Mouse (Mus musculus) kidney, postnatal 25 days (tissue): ENCODE results near the gene Myo1e.
A peak's percentile ranks its signal among the peaks of the same experiment; 100 is the strongest.
"Not testable (repeated sequence)": the region's sequence is repeated elsewhere in the genome, so short reads cannot be mapped to it uniquely, and the experiment has no call there.

Experiments used
- DNase-seq, 2 experiments: peaks; one replicate each; pipeline ENCODE4 v3.0.0; 2021; ENCODE audit warnings: mixed read lengths in 2 of 2

Myo1e gene

DNA sequence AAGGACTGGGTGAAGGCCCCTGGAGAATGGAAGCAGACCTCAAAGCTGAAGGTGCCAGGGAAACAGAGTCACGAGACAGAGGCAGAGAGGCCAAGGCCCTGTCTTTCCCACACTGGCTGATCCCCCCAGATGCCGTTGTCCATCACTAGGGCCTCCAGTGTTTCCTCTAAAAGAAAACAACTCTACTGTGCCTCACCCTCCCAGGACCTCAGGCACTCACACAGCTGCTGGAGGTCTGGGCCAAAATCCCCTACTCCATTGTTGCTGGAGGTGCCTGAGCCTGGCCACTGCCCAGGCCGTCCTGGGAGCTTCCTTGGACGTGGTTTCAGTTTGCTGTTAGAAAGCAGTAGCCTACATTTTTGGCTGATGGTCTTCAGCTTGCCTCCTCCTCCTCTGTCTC, 47.9 kb downstream of the Myo1e start:
- DNase-seq: no peak

DNA sequence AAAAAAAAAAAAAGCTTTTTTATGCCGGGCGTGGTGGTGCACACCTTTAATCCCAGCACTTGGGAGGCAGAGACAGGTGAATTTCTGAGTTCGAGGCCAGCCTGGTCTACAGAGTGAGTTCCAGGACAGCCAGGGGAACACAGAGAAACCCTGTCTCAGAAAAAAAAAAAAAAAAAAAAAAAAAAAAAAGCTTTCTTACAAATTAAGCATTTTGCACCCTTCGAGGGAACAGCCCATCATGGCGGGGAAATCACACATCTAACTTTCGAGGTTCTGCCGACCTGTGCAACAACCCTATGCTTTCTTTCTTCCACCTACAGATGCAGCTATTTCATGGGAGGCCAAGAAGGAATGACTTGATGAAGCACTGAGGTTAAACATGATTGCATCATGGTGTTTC, 48.9 kb downstream of the Myo1e start:
- not testable (repeated sequence) for DNase-seq

DNA sequence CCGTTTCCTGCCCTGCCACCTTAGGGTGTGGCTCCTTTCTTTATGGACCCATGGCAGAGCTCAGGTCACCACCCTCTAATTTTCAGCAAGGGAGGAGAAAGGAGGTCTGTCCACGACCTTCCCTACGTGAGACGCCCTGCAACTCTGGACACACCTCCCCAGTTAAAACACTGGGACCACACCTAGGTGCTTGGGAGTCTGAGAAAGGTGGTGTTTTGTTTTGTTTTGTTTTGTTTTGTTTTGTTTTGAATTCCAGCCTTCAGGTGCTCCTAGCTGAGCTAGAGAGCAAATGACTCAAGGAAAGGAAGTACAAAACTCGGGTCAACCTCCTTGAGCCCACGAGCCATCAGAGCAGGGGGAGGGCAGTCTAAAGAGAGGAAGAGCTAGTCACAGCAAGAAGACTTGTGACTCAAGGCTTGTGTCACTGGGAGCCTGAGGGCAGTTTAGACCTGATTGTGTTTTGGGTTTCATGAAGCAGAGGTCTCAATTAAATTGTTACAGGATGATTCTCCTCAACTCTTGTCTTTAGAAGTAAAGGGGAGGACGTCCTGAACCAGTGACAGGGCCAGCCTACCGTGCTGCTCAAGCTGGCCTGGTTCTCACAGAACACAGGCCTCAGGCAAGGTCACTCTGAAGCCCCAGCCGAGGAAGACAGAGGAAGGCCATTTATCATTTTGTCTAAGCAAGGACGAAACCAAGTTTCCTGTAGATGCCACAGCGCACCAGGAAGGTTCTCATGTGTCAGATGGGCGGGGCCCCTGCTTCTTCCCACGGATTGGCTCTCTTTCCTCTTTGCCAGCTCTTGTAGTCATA, 50.3 kb downstream of the Myo1e start:
- DNase-seq: peak; percentile 70 to 82

DNA sequence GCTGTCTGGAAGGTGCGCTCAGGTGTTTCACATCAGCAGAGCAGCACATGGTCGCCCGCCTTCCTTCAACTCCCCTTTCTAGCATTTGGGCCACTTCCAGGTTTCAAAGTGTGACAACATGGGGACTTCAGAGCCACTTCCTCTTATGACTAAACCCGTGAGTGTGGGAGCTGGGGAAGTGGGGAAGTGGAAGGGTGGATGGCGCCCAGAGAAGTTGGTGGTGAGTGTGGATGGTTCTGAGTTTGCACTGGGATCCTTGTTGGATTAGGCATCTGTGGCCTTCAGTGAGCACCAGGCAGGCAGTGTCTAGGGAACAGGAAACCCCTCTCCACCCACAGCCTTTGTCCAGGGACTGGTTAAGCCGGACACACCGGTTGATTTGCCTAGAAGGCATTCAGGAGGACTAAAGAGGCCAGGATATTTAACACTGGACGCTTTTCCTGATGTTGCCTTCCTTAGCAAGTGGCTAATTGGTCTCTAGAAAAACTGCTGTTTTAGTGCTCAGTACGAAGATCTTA, 53.2 kb downstream of the Myo1e start:
- peak; percentile 67 to 79 for DNase-seq

DNA sequence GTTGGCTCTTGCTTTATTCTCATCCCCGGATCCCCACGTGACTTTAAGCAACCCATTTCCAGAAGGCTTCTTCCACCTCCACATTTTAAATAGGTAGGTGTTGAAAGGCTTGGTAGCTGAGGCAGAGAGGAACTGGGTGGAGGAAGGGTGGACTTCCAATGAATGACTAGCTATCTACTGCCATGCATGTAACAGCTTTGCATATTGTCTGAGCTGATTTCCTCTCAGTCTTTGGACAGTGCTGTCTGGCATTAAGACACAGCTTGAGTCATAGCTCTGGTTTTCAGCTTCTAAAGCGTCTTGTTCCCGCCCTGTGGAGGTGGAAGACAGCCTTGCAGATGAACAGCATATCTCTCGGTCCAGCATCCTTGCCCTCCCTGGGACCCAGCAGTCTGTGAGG, 54.5 kb downstream of the Myo1e start:
- DNase-seq: no peak

DNA sequence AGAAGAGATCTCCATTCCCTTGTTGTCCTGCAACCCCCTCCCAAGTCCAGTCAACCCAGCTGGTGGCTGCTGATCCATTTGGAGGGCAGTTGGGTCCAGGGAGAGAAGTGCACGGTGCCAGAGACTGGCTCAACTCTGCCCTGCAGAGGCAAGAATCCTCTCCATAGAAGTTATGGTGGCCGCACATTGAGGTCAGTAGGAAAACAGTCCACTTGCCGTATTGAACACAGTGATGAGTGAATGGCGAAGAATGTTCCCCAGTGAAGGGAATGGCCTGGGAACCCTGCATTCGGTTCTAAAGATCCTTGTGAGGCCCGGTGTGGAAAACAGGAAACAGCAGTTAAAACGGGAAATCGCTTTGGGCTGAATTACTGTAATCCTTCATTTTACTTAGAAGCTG, 56.0 kb downstream of the Myo1e start:
- no peak for DNase-seq

DNA sequence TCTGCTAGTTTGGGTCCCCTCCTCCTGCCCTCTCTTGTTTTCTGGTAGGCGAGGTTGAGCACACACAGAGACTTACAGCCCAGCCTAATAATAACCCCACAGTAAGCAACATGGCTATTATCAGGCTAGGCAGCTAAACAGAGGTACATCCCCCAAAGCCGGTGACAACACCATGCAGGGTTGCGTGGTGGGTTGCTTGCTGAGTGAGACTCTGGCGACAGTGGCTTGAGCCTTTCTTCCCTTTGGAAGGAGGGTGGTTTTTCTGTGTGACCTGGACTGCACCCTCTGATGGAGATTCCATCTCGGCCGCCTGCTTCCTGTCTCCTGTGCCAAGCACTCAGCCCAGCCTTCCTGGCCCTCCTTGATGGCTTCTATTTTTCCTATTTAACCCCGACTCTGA, 56.6 kb downstream of the Myo1e start:
- peak; percentile 58 to 71 for DNase-seq

DNA sequence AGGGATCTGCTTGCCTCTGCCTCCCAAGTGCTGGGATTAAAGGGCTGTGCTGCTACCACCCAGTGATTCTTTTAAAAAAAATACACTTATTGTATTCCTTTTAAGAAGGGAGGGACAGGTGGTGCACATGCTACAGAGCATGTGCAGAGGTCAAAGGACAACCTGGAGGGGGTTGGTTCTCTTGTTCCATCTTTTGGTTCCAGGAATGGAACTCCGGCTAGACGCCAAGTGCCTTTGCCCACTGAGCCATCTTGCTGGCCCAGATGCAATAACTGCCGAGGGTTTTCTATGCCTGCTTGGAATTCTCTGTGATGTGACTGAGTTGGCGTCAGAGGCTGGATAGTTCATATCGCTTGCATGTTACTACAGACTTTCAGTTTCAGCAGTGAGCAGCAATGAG, 58.4 kb downstream of the Myo1e start:
- DNase-seq: peak; percentile 64 to 71

DNA sequence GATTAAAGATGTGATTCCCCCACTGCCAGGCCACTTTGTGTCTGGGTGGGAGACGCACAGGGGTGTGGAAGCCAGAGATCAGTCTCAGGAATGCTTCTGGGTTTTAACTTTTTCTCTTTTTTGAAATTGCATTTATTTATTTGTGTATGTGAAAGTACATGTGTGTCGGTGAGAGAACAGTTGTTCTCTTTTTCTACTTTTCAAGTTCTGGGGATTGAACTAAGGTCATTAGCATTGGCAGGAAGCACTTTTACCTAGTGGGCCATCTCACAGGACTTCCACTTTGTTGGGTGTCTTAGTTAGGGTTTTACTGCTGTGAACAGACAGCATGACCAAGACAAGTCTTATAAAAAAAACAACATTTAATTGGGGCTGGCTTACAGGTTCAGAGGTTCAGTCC, 59.0 kb downstream of the Myo1e start:
- no peak for DNase-seq

DNA sequence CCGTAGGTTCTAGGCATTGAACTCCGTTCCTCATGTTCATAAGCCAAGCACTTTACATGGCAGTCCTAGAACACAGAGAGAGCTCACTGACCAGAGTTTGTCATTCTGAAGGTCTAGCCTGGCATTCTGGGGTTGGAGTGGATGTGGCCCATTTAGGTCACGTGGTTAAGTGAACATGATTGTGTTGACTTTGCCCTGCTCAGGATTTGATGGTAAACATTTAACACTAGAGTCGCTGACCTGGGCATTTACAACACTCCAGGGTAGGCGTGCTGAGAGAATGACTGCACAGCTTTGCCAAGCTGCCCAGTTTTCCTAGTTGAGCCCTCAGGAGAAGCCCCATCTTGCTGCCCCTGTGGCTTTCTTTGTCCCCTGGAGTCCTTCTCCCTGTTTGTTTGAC, 60.0 kb downstream of the Myo1e start:
- peak; percentile 38 to 52 for DNase-seq

DNA sequence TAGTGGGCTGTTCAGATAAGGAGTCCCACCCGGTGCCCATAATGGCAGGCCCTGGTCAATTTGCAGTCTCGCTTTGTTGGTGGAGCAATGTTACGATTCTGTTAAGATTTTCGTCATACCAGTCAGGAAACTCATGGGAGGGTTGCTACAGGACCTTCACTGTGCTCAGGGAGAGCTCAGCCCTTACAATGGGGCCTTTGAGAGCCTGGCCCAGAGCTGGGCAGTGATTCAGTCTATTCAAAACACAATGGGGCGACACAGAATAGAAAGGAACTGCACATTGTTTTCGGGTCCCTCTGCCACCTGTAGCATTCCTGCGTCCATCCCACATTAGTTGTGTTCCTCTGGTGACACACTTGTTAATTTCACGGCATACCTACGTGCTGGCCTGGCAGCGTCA, 62.2 kb downstream of the Myo1e start:
- peak in 1 of 2 experiments; percentile 25 for DNase-seq

DNA sequence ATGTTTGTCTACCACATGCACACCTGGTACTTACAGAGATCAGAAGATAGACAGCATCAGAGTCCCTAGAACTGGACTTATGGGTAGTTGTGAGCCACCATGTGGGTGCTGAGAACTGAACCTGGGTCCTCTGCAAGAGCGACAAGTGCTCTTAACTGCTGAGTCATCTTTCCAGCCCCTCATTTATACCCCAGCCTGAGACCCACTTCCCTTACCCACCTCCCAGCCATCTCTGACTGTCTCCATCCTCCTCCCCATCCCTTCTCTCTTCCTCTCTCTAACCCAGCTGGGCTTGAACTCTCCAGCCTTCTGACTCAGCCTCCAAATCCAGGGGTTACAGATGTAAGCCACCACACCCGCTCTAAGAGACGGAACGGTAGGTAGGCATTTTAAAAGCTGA, 63.3 kb downstream of the Myo1e start:
- no peak for DNase-seq

DNA sequence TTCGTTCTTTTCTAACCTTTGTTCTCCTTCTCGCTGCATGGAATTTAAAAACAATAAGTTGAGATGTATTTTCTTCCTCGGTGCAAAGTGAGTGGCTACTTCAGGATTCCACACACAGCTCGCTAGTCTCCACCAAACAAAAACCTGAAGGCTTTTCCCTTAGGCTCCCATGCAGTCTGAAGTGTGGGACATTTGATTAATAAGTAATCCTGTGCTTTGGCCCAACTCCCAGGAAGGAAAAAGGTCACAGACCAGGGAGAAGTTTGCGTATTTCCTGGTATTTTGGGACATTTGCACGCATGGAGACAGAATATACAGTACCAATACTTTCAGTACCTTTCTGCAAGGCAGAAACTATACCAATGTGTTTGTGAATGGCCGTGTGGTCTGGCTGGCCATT, 64.0 kb downstream of the Myo1e start:
- DNase-seq: peak; percentile 66 to 76

DNA sequence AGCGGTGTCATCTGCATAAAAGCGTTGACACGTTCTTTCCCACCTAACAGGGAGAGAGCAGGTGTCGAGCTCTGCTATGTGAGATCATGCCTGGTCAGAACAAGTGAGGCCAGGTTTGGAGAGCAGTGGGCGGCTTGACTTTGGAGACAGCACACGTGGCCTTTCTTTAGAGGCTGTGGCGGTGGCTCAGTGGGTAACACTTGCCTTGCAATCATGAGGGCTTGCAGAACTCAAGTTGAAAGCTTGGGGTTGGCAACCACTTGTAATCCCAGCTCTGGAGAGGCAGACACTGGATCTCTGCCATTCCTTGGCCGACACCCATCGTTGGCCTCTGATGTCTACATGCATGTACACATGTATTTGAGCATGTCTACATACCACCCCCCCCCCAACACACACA, 64.5 kb downstream of the Myo1e start:
- peak in 1 of 2 experiments; percentile 31 for DNase-seq

DNA sequence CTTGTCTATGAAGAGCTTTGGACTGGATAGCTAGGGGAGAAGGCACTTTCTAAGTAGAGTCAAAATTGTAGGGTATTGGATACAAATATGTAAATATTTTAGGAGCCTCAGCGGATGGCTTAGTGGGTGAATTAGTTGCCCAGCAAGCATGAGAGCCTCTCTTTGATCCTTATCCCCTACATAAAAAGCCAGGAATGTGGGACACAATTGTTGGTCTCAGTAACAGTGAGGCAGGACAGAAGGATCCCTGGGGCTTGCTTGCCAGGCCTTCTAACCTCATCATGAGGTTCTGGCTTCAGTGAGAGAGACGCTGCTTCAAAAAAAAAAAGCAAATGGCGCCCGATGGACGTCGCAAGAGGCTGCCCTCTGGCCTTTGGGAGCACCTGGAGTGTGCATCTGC, 66.9 kb downstream of the Myo1e start:
- DNase-seq: no peak

DNA sequence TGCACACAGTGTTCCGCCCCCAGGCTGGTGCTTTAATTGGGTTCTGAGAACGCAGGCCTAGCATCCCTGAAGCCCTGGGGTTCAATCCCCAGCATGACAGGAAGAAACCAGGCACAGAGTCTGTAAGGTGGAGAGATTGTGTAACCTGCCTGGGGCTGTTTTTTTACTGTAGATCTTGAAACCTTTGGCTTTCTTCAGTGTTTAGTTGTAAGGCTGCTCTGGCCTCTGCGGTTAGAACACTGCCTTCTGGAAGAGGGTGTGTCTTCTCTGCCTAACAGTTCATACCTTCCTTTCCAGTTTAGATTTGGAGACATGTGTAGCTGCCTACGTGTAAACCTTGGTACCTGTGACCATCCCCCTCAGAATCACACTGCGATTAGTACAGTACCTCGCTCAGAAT, 67.3 kb downstream of the Myo1e start:
- no peak for DNase-seq

DNA sequence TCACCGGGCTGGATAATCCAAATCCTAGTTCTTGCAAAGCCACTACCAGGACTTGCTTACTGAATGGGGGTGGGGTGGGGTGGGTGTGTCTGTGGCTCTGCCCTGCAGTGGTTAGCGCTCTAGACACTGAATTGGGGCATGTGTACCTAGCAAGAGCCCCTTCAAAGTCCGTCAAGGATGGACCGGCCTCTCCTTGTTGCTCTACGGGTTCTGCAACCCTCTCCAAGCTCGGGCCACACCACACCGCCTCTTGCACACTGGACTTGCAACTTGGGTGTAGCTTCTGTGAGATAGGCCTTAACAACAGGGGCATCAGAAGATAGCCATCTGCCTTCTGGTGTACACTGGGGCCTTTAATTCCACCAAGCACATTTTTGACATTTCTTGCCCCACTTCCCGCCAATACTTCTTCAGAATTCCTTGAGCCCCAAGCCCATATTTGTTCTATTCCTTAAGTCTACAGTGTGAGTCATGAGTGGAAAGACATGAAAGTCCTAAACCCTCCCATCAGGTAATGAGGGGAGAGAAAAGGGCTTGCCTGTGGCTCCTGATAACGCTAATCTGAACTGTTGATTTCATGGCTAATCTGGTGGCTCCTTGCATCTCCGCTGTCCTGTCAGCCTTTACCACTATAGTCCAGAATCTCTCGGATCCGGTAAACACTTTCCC, 67.9 kb downstream of the Myo1e start:
- DNase-seq: no peak

DNA sequence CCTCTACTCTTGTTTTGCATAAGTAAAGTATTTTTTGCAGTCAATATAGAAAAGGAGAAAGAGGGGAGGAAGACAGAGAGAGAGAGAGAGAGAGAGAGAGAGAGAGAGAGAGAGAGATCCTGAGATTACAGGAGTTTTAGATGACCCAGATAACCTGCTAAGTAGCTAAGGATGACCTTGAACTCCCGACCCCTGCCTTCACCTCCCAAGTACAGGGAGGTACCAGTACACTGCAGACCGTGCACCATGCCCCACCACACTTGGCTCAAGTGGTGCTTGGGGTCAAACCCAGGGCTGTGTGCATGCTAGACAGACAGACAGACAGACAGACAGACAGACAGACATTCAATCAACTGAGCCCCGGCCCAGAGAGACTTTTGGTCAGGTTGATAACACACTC, 69.9 kb downstream of the Myo1e start:
- no peak for DNase-seq

DNA sequence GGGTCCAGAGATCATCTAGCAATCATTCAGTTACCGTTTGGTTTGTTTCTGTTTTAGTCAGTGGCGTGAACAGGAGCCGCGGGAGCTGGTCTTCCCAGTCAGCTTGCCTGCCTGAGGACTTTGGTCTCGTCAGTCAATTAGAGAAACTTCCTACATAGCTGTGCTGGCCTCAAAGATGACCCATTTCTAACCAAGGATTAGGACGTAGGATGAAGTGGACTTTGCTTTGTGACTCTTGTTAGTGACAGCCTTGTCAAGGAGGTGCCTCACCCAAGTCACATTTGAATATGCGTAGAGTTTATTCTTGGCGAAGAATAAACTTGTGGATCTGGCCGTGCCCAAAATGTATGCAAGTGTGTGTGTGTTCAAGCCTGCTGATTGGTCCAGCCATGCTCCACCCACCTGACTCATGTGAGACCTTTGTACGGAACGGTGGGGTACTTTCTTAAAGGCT, 70.4 kb downstream of the Myo1e start:
- DNase-seq: peak; percentile 55 to 77

DNA sequence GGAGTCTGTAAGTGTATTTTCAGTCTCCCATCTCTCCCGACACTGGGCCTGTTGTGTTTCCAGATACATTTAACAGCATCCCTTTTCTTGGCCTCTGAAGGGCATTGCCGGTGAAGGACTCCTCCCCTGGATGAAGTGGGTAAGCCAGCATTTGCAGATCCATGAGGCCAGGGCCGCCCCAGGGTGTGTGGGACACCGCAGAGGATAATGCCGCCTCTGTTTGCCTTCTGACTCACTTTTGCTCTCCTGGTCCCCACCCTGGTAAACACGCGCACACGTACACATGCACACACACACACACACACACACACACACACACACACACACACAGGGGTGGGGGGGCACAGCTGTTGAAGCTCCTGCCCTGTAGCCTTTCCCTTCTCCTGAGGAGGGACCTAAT, 74.3 kb downstream of the Myo1e start:
- DNase-seq: no peak

DNA sequence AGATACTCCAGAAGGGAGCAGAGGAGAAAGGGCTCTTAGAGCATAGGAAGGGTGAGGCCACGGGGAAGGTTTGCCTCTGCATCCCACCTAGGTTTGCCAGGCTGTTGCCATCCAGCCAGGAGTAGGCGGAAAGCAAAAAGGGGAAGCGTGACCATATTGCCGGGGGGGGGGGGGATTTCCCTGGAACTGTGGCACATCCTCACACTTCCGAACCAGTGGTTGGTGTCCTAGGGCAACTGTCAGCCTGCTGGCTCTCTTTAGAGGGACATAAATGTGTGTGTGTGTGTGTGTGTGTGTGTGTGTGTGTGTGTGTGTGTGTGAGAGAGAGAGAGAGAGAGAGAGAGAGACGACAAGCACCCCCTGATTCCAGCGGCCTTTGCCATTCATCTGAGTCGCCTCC, 75.0 kb downstream of the Myo1e start:
- no peak for DNase-seq

DNA sequence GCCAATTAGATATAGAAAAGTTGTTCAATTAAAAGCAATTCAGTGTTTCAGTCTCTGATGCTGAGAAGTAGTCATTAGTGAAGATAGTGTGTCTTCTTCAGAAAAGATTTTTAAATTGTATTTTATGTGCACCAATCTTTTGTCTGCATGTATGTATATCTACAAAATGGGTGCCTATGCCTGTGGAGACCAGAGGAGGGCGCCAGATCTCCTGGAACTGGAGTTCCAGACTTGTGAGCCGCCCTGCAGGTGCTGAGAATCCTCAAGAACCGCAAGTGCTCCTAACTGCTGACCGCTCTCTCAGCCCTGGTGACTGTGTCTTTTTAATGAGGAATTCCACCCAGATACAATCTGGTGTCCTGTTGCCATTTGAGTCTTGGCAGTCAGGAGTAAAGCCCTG, 76.0 kb downstream of the Myo1e start:
- DNase-seq: no peak

DNA sequence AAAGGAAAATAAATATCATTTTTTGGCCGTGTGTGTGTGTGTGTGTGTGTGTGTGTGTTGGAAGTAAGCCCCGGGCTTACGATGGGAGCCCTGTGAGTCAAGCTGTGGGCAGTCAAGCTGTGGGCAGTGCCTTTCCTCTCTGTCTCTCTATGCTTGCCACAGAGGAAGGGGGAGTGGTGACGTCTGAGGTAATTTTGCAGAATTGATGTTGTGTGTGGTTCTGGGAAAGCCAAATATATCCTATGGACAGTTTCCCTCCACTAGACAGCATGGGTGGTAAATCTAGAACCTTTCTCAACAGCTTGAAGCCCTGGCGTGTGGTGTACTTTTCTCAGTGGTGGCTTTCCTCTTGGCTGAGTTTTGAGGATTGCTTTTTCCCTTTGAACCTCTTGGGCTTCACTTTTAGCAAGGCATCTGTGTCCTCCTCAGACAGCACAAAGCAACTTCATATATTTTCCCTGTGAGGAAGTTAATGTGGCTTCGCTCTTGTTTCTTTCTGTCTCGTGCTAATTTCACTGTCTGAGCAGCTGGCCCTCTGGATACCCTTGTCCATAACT, 77.5 kb downstream of the Myo1e start:
- DNase-seq: no peak

DNA sequence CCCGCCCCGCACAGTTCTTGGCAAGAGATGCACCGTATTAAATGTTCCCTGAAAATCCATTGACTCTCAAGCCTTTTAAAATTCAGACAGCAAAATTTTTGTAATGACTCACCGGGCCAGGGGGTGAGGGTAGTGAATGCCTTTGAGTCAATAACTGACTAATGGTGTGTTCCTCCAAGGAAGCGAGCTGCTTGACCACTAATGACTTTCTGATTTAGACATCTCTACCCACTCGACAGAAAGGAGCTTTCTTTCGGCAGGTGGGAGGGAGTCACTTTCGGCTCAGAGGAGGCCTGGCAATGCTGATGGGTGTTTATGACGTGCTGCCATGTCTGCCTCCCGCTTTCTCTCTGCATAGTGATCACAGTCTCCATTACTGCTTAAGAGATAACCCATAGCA, 83.6 kb downstream of the Myo1e start:
- no peak for DNase-seq
